Comparison of ENCODE assay signal across 10 mouse cellular contexts in the genomic region with DNA sequence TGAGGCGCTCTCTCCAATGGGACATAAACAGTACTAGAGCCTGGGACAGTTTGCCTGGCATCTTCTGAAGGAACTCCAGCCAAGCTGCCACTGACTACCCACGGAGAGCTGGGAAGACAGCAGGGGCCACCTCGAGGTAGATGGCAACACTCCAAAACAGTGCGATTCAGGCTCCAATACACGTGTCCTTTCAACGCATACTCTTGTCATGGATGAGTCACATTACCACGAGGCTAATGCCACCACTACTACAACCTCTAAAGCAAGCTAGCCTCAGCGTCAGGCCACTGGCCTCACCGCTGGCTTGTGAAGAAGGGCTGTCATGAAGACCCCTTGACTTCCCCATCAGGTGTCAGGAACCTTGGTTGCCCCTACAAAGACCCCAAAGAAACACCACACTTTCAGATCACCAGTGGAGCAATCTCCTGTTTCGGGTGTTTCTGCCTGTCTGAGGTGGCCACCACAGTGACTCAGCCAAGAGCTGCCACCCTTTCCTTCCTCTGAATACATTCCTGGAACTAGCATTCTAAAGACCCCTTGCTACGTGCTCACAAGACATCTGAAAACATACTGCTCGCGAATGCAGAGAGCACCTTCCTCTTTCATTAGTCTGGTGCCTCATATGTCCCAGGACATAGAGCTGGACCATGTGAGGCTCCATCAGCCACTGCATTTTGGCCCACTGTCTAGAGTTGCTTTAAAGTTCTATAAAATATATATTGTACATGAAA. TPM values are rescaled to one million over a fixed set of nuclear protein-coding genes. Genes with fewer than 3 reads are reported as not detected.
DNase-seq lines count a peak whose midpoint lies in the region; ATAC-seq lines count a peak whose summit lies in the region.
"Had no signal": no experiment of that assay in that cellular context is flagged by ENCODE, and none has a peak within 500 bp of the region (broad histone marks: within the 10 kb centered on the region; RNA-seq: fewer than 3 reads in every experiment).

No protein-coding gene starts in this region.

- H3K27me3 ChIP-seq in heart, embryonic 15.5 days, result no peaks in the 10 kb centered on the region
- H3K27me3 ChIP-seq: neural tube, embryonic 12.5 days had no signal

- H3K9ac ChIP-seq in heart, embryonic 15.5 days, result peak overlapping the region; percentile 9; the same call in 1 of the 2 replicates
- H3K9ac ChIP-seq: neural tube, embryonic 12.5 days had no signal

- H3K4me3 ChIP-seq in heart, embryonic 15.5 days, result no peak overlapping the region
- H3K4me3 ChIP-seq: neural tube, embryonic 12.5 days had no signal

- H3K4me2 ChIP-seq in heart, embryonic 15.5 days, result no peak overlapping the region
- H3K4me2 ChIP-seq: neural tube, embryonic 12.5 days had no signal

- WGBS in heart, embryonic 15.5 days, result 61% methylated on average over 13 of the region's 13 CpGs

- peaks cover 48% of the 10 kb centered on the region for H3K4me1 ChIP-seq in heart, embryonic 15.5 days (replicated peaks)
- H3K4me1 ChIP-seq: neural tube, embryonic 12.5 days had no signal

- no peak for DNase-seq in heart, postnatal 36 days
- peak; percentile 60 for DNase-seq in NIH3T3 (ENCODE audit: low read depth)
- DNase-seq in natural killer cell, adult 2 months (ENCODE audit: low spot score in 2 of 2), result peak; percentile 22 to 45
- no peak for DNase-seq in thymus, postnatal 36 days
- DNase-seq in thymus, adult 18-20 months, result no peak
- DNase-seq: gastrocnemius, postnatal 36 days; left cerebral cortex, postnatal 4 days had no signal

- peak overlapping the region; percentile 33; the same call in 1 of the 2 replicates for H3K27ac ChIP-seq in heart, embryonic 15.5 days
- H3K27ac ChIP-seq: neural tube, embryonic 12.5 days had no signal

- H3K9me3 ChIP-seq in heart, embryonic 15.5 days (replicated peaks), result no peaks in the 10 kb centered on the region
- H3K9me3 ChIP-seq: neural tube, embryonic 12.5 days had no signal

- intact Hi-C loops in heart, postnatal 36 days (cut with DNase I), result no loop called here

- no peaks in the 10 kb centered on the region for H3K36me3 ChIP-seq in heart, embryonic 15.5 days
- H3K36me3 ChIP-seq: neural tube, embryonic 12.5 days had no signal

- 0 out of 2 replicates have a peak, but pooled peaks have one; percentile 32 for ATAC-seq in heart, embryonic 15.5 days (replicated peaks; ENCODE audit: insufficient number of reproducible peaks, insufficient read depth, low FRiP score, low read depth)
- ATAC-seq in hematopoietic stem cell, adult 5-6 weeks (replicated peaks in 1 of 2; ENCODE audit: insufficient read depth in 1 of 2, low FRiP score in 2 of 2, low TSS enrichment in 1 of 2, low read depth in 1 of 2, poor library complexity in 2 of 2, severe bottlenecking in 2 of 2), result peak; percentile 56 to 58

RNA-seq across cellular contexts. Expression of a gene that starts 54.8 kb away (rescaled TPM):
- 35.4 and 39.8 TPM in 2 replicates for polyA plus RNA-seq in heart, embryonic 15.5 days (2015; fragmentation: Nextera tagmentation; extraction: Ambion mirVana)
- total RNA-seq in heart, postnatal 36 days (2021), result 10 to 100 TPM; 53.7 to 67.6 TPM
- 13.1 and 21.3 TPM in 2 replicates for total RNA-seq in hematopoietic stem cell, adult 5-6 weeks (2017)

Comparison
In these comparisons a context has a peak if more than half of its experiments do, and no peak if none do; other contexts are left out.
1. DNase-seq: peak in NIH3T3 (single experiment) and natural killer cell, adult 2 months (2 of 2); none in heart, postnatal 36 days (0 of 2), thymus, postnatal 36 days (0 of 2) and thymus, adult 18-20 months (0 of 2).